Mouse (Mus musculus) G1E (cell line): ENCODE measurements around the gene Gm10643. TPM values are rescaled to one million over a fixed set of nuclear protein-coding genes. Genes with fewer than 3 reads are reported as not detected.

Experiments used
- ATAC-seq: 2 replicates; pipeline ENCODE4 v1.8.0; 2016; ENCODE audit warnings: mild to moderate bottlenecking; ENCODE audit not compliant: insufficient number of reproducible peaks, poor library complexity, low FRiP score, severe bottlenecking; ENCODE audit errors: extremely low read depth
- DNase-seq: peaks from one replicate; pipeline ENCODE4 v3.0.0; 2012; ENCODE audit warnings: low spot score
- H3K27me3 ChIP-seq: 2 replicates; pipeline ENCODE4 v1.6.1; 2012; ENCODE audit warnings: mild to moderate bottlenecking, low read length, inconsistent platforms; ENCODE audit not compliant: insufficient read depth
- H3K36me3 ChIP-seq: replicated peaks from 2 replicates; pipeline ENCODE3; 2012; ENCODE audit warnings: mild to moderate bottlenecking, inconsistent platforms
- H3K4me1 ChIP-seq: 2 replicates; pipeline ENCODE4 v1.6.1; 2012; ENCODE audit warnings: low read depth, low read length, inconsistent platforms, mixed read lengths; ENCODE audit not compliant: insufficient read depth
- H3K4me3 ChIP-seq: 2 replicates; pipeline ENCODE4 v1.5.1; 2012; ENCODE audit warnings: low read depth, mild to moderate bottlenecking, inconsistent platforms, low read length, moderate library complexity, mixed read lengths
- H3K9me3 ChIP-seq: replicated peaks from 2 replicates; pipeline ENCODE4 v1.6.1; 2012; ENCODE audit warnings: inconsistent platforms
- CTCF ChIP-seq: IDR thresholded peaks from 2 replicates; pipeline ENCODE4 v1.5.1; 2012; ENCODE audit warnings: low read depth, low read length, inconsistent platforms, mixed read lengths
- GATA1 ChIP-seq: IDR thresholded peaks from 2 replicates; pipeline ENCODE4 v1.6.1; 2012; ENCODE audit warnings: borderline replicate concordance, low read length, inconsistent platforms, mixed read lengths
- GATA2 ChIP-seq: IDR thresholded peaks from 2 replicates; pipeline ENCODE4 v1.6.1; 2012; ENCODE audit warnings: low read depth, low read length, inconsistent platforms, borderline replicate concordance
- POLR2AphosphoS5 ChIP-seq: IDR thresholded peaks from 2 replicates; pipeline ENCODE4 v1.6.1; 2012; ENCODE audit warnings: low read depth, low read length, inconsistent platforms; ENCODE audit not compliant: insufficient replicate concordance
- TAL1 ChIP-seq: conservative IDR thresholded peaks from 2 replicates; pipeline ENCODE4 v1.6.1; 2012; ENCODE audit warnings: low read depth, low read length, inconsistent platforms, mixed read lengths
- polyA plus RNA-seq: library from polyadenylated mRNA; stranded (reverse); fragments of >175 nt; gene quantifications from 2 replicates; pipeline ENCODE4 v1.2.3, GENCODE M21; 2012
- total RNA-seq, 2 experiments: library from RNA; stranded (forward) in 1 of 2; stranded (reverse) in 1 of 2; fragments of 200-1000 nt in 1 of 2; fragments of >200 nt in 1 of 2; fragmentation: Nextera tagmentation in 1 of 2; gene quantifications; 2 replicates each; pipeline ENCODE4 v1.2.3; 2014 to 2017

The Gm10643 gene
- total and polyA plus RNA-seq, 3 experiments: 0.05 to 2.0 (median 1.3) TPM

DNA sequence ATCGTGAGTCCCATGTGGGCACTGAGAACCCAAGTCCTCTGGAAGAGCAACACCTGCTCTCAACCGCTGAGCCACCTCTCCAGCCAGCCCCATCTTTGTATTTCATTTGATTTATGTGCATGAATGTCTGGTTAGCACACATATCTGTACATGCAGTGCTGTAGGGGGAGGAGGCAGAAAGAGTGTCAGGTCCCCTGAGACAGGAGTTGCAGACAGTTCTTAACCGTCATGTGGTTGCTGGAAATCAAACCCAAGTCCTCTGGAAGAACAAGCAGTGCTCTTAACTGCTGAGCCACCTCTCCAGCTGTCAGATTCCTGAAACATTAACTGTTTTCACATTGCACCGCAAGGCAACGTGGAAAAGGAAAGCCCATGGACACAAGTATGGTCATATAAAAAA, 16.8 kb downstream of the Gm10643 start:
- no peaks in the 10 kb centered on the region for H3K36me3 ChIP-seq
- no peak for ATAC-seq
- 0 out of 2 replicates have a peak, but pooled peaks cover 2% of the 10 kb centered on the region for H3K9me3 ChIP-seq
- DNase-seq: no peak
- no peak for TF ChIP-seq GATA1
- no peak for TF ChIP-seq CTCF
- TF ChIP-seq POLR2AphosphoS5: no peak
- TF ChIP-seq TAL1: no peak
- TF ChIP-seq GATA2: no peak
- no peak overlapping the region for H3K4me3 ChIP-seq
- peaks cover 20% of the 10 kb centered on the region for H3K27me3 ChIP-seq
- 0 out of 2 replicates have a peak, but pooled peaks cover 2% of the 10 kb centered on the region for H3K4me1 ChIP-seq

- no peak for TF ChIP-seq POLR2AphosphoS5
- Histone ChIP-seq H3K27me3 (peaks cover 34% of the 10 kb centered on the region), H3K36me3 (no peaks in the 10 kb centered on the region), H3K9me3 (0 out of 2 replicates have a peak, but pooled peaks cover 2% of the 10 kb centered on the region), H3K4me3 (no peak overlapping the region), H3K4me1 (no peaks in the 10 kb centered on the region; the same call in 1 of the 2 replicates)
- DNase-seq (no peak), ATAC-seq (no peak)
Measured at GRCm38 (mm10) chr8:84046505-84046904, 18.4 kb downstream of the Gm10643 start.

- Histone ChIP-seq H3K36me3 (no peaks in the 10 kb centered on the region), H3K4me3 (no peak within 1 kb of the TSS), H3K9me3 (0 out of 2 replicates have a peak, but pooled peaks cover 2% of the 10 kb centered on the region), H3K27me3 (peaks cover 41% of the 10 kb centered on the region), H3K4me1 (no peaks in the 10 kb centered on the region; the same call in 1 of the 2 replicates)
- DNase-seq (no peak), ATAC-seq (no peak)
- TF ChIP-seq TAL1 (no peak), POLR2AphosphoS5 (no peak), GATA1 (no peak), CTCF (no peak), GATA2 (no peak)
Measured at GRCm38 (mm10) chr8:84044900-84045299, 20.0 kb downstream of the Gm10643 start, which contains the start of gene Rln3. Gene Rln3, minus strand, starts transcription at chr8:84045000.

DNA sequence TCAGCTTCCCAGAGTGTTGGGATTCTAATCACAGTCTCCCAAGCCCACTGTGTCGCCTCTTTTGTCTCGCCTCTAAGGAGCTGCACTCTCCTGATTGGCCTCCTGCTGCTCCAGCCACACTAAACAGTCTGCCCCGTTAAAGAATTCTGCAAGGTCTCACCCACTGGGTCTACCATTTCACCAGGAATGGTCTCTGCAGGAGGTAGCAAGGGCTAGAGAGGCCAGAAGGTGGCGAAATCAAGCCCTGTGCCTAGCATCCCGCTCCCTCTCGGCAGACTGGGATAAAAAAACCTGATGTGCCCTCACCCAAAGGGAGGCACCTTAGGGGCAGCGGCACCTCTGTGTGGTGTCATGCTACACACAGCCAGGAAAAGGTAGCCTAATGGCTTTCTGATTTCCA, 20.8 kb downstream of the Gm10643 start:
- Histone ChIP-seq H3K9me3 (0 out of 2 replicates have a peak, but pooled peaks cover 2% of the 10 kb centered on the region), H3K4me1 (no peaks in the 10 kb centered on the region; the same call in 1 of the 2 replicates), H3K27me3 (peaks cover 41% of the 10 kb centered on the region), H3K36me3 (no peaks in the 10 kb centered on the region), H3K4me3 (no peak overlapping the region)
- DNase-seq: no peak
- ATAC-seq: no peak
- TF ChIP-seq POLR2AphosphoS5 (no peak), GATA2 (no peak), CTCF (no peak), GATA1 (no peak), TAL1 (no peak)

DNA sequence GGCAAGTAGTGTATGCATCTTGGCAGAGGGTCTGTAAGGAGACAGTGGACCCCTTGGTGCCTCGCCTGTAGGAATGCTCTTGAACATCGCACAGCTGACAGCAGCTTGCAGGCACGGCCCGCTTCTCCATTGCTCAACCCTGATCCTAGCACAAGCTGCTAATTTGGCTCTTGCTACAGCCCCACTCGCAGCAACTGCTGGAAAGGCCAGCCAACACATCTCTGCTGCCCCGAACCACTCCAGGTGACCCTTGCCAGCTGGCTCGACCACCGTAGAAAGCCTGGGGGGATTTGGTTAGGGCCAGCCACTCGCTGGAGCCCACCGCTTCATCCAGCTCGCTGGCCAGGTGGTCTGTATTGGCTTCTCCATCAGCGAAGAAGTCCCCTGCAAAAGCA, 22.0 kb downstream of the Gm10643 start:
- Histone ChIP-seq H3K4me3 (no peak overlapping the region), H3K4me1 (no peaks in the 10 kb centered on the region; the same call in 1 of the 2 replicates), H3K9me3 (0 out of 2 replicates have a peak, but pooled peaks cover 2% of the 10 kb centered on the region), H3K36me3 (no peaks in the 10 kb centered on the region), H3K27me3 (peaks cover 37% of the 10 kb centered on the region)
- DNase-seq: no peak
- TF ChIP-seq GATA1 (no peak), CTCF (no peak), POLR2AphosphoS5 (no peak), GATA2 (no peak), TAL1 (no peak)
- no peak for ATAC-seq

DNA sequence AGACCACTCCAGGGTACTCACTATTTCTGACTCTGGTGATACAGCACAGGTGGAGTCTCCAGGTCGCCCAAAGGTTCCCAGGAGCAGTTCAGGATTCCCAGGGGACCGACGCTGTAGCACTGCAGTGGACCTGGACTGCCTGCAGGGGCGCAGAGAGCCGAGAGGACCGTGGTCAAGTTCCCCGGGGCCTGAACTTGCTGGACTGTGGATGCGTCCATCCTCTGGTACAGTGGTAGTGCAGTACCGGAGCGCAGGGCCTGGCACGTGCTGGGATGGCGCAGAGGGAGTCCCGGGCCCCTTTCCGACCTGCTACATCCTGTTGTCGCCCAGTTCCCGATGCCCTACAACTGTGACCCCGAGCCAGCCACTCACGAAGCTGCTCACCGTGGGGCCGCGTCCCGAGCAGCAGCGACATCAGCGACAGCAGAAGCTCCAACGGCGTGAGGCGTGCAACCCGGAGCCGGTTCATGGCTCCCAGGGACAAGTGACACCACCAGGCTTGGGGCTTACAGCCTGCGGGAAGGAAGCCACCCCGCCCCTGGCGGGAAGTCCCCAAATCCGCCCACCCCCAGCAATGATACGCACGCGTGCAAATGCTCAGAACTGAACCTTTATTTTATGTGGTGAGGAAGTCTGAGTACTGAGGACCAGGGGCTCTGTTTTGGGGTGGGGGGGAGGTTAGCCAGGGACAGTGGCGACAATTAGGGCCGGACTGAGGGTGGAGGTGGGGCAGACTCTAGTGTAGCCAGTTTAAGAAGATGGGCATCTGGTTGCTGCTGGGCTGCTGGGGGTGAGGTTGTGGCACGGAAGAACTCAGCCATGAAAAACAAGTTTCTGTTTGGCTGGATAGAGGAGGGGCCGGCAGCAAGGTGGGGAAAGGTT, 22.6 kb downstream of the Gm10643 start, which contains the start of gene Il27ra:
Gene Il27ra, minus strand, starts transcription at position 524 of the 882 bp plus-strand sequence.
- Histone ChIP-seq H3K4me3 (no peak within 1 kb of the TSS), H3K9me3 (0 out of 2 replicates have a peak, but pooled peaks cover 2% of the 10 kb centered on the region), H3K4me1 (no peaks in the 10 kb centered on the region; the same call in 1 of the 2 replicates), H3K27me3 (peaks cover 37% of the 10 kb centered on the region), H3K36me3 (no peaks in the 10 kb centered on the region)
- no peak for DNase-seq
- TF ChIP-seq CTCF (no peak), POLR2AphosphoS5 (no peak), TAL1 (no peak), GATA1 (no peak), GATA2 (no peak)
- no peak for ATAC-seq
